ENCODE assay signal across 11 mouse cellular contexts in genomic region chr2:75542331-75542730, GRCm38 (mm10).
"Had no signal": no experiment of that assay in that cellular context is flagged by ENCODE, and none has a peak within 500 bp of the region (broad histone marks: within the 10 kb centered on the region; RNA-seq: fewer than 3 reads in every experiment).

No protein-coding gene starts in this region.

- H3K4me2 ChIP-seq: kidney, embryonic 15.5 days; limb, embryonic 12.5 days; neural tube, embryonic 12.5 days had no signal

- DNase-seq: kidney, adult 2 months; lung, adult 2 months; right cerebral cortex, postnatal 25 days; thymus, postnatal 36 days had no signal

- H3K27me3 ChIP-seq: limb, embryonic 12.5 days; neural tube, embryonic 12.5 days had no signal

- H3K36me3 ChIP-seq: kidney, embryonic 15.5 days; limb, embryonic 12.5 days; midbrain, embryonic 10.5 days; neural tube, embryonic 12.5 days had no signal

- H3K9ac ChIP-seq: kidney, embryonic 15.5 days; limb, embryonic 12.5 days; liver, embryonic 14.5 days; neural tube, embryonic 12.5 days had no signal

- H3K9me3 ChIP-seq: kidney, embryonic 15.5 days; limb, embryonic 12.5 days; midbrain, embryonic 10.5 days; neural tube, embryonic 12.5 days had no signal

- H3K4me3 ChIP-seq: kidney, embryonic 15.5 days; limb, embryonic 12.5 days; midbrain, embryonic 10.5 days; myocyte; neural tube, embryonic 12.5 days had no signal

- ATAC-seq: intestine, embryonic 16.5 days had no signal

- H3K27ac ChIP-seq: kidney, embryonic 15.5 days; limb, embryonic 12.5 days; liver, embryonic 14.5 days; midbrain, embryonic 10.5 days; neural tube, embryonic 12.5 days had no signal

- H3K4me1 ChIP-seq: midbrain, embryonic 10.5 days had no signal
